Mouse (Mus musculus) stomach, embryonic 16.5 days (tissue): Measurements from ENCODE around the gene Zdhhc21. TPM values are rescaled to one million over a fixed set of nuclear protein-coding genes. Genes with fewer than 3 reads are reported as not detected.

Experiments
- ATAC-seq: fragments of 200-750 bp; cut with Nextera tagmentation; 2 replicates; pipeline ENCODE4 v1.8.0; 2017; ENCODE audit warnings: moderate number of reproducible peaks, moderate TSS enrichment; ENCODE audit not compliant: insufficient read depth, low FRiP score
- H3K27ac ChIP-seq: fragments of 300-500 bp; sonication (generic); 2 replicates; pipeline ENCODE4 v1.5.1; 2014; ENCODE audit warnings: low read length
- H3K27me3 ChIP-seq: fragments of 300-500 bp; sonication (generic); 2 replicates; pipeline ENCODE4 v1.6.1; 2014; ENCODE audit warnings: low read length, control low read depth, mixed read lengths; ENCODE audit not compliant: control insufficient read depth, insufficient read depth
- H3K36me3 ChIP-seq: fragments of 300-500 bp; sonication (generic); 2 replicates; pipeline ENCODE4 v1.6.1; 2014; ENCODE audit warnings: low read length; ENCODE audit not compliant: control insufficient read depth, insufficient read depth
- H3K4me1 ChIP-seq: fragments of 300-500 bp; sonication (generic); 2 replicates; pipeline ENCODE4 v1.6.1; 2014; ENCODE audit warnings: low read length, control low read depth, mixed read lengths; ENCODE audit not compliant: control insufficient read depth, insufficient read depth
- H3K4me2 ChIP-seq: fragments of 300-500 bp; sonication (generic); 2 replicates; pipeline ENCODE4 v1.6.1; 2014; ENCODE audit warnings: low read depth, low read length, mixed read lengths
- H3K4me3 ChIP-seq: fragments of 300-500 bp; sonication (generic); replicated peaks from 2 replicates; pipeline ENCODE4 v1.5.1; 2014; ENCODE audit warnings: mild to moderate bottlenecking, low read length
- H3K9ac ChIP-seq: fragments of 300-500 bp; sonication (generic); 2 replicates; pipeline ENCODE4 v1.6.1; 2014; ENCODE audit warnings: low read length
- H3K9me3 ChIP-seq: fragments of 300-500 bp; sonication (generic); replicated peaks from 2 replicates; pipeline ENCODE4 v1.6.1; 2016; ENCODE audit warnings: low read length, control low read depth; ENCODE audit not compliant: control insufficient read depth
- WGBS: fragments of 180-500 bp; shearing (Covaris S2); extraction: QIAGEN DNeasy Blood & Tissue Kit; methylation state at CpG from one replicate; pipeline ENCODE4 v1.1.7; 2014; 5-methylcytosine and 5-hydroxymethylcytosine counted together
- polyA plus RNA-seq: library from polyadenylated mRNA; unstranded; fragments of >200 nt; fragmentation: Nextera tagmentation; extraction: Ambion mirVana; gene quantifications from 2 replicates; pipeline ENCODE4 v1.2.1, GENCODE M21; 2015

Gene Zdhhc21
- polyA plus RNA-seq, 1 experiment from 2014 or later, result 18.2 TPM

GRCm38 (mm10) chr4:82858431-82859010 is 1.2 kb downstream of the Zdhhc21 start:
- Histone ChIP-seq H3K4me1 (no peaks in the 10 kb centered on the region), H3K27ac (no peak overlapping the region), H3K36me3 (no peaks in the 10 kb centered on the region), H3K9me3 (no peaks in the 10 kb centered on the region), H3K4me3 (peak overlapping the region; percentile 74), H3K4me2 (peak overlapping the region; percentile 54), H3K27me3 (no peaks in the 10 kb centered on the region), H3K9ac (peak overlapping the region; percentile 86; the same call in 1 of the 2 replicates)
- 30% methylated on average over 4 of the region's 4 CpGs for WGBS
- ATAC-seq, result no peak

- WGBS, result 84% methylated on average over 3 of the region's 3 CpGs
- ATAC-seq, result no peak
- H3K36me3 ChIP-seq, result 0 out of 2 replicates have a peak, but pooled peaks cover 6% of the 10 kb centered on the region
- H3K4me1 ChIP-seq, result no peaks in the 10 kb centered on the region
- H3K9me3 ChIP-seq, result no peaks in the 10 kb centered on the region
- H3K27ac ChIP-seq, result no peak overlapping the region
- no peak overlapping the region for H3K4me3 ChIP-seq
- no peaks in the 10 kb centered on the region for H3K27me3 ChIP-seq
- H3K4me2 ChIP-seq, result no peak overlapping the region
- H3K9ac ChIP-seq, result no peak overlapping the region
These were observed 2.8 kb downstream of the Zdhhc21 start for GRCm38 (mm10) chr4:82856986-82857385.

- Histone ChIP-seq H3K27ac (no peak overlapping the region), H3K9ac (no peak overlapping the region), H3K4me2 (no peak overlapping the region), H3K4me1 (no peaks in the 10 kb centered on the region), H3K4me3 (no peak overlapping the region), H3K9me3 (no peaks in the 10 kb centered on the region), H3K27me3 (no peaks in the 10 kb centered on the region), H3K36me3 (0 out of 2 replicates have a peak, but pooled peaks cover 6% of the 10 kb centered on the region)
- 71% methylated on average over 2 of the region's 2 CpGs for WGBS
- no peak for ATAC-seq
These were observed 5.9 kb downstream of the Zdhhc21 start for GRCm38 (mm10) chr4:82853809-82854208.

- Histone ChIP-seq H3K4me2 (no peak overlapping the region), H3K9ac (no peak overlapping the region), H3K27me3 (no peaks in the 10 kb centered on the region), H3K27ac (no peak overlapping the region), H3K4me3 (no peak overlapping the region), H3K4me1 (no peaks in the 10 kb centered on the region), H3K9me3 (no peaks in the 10 kb centered on the region), H3K36me3 (0 out of 2 replicates have a peak, but pooled peaks cover 6% of the 10 kb centered on the region)
- ATAC-seq, result no peak
- whole genome bisulfite sequencing, result 48% methylated on average over 5 of the region's 5 CpGs
These were observed 11.1 kb downstream of the Zdhhc21 start for GRCm38 (mm10) chr4:82848552-82849234.

GRCm38 (mm10) chr4:82837526-82838240 is 22.1 kb downstream of the Zdhhc21 start:
- Histone ChIP-seq H3K4me2 (no peak overlapping the region), H3K4me1 (no peaks in the 10 kb centered on the region), H3K36me3 (0 out of 2 replicates have a peak, but pooled peaks cover 4% of the 10 kb centered on the region), H3K4me3 (no peak overlapping the region), H3K9ac (no peak overlapping the region), H3K27ac (no peak overlapping the region), H3K9me3 (no peaks in the 10 kb centered on the region), H3K27me3 (no peaks in the 10 kb centered on the region)
- ATAC-seq, result no peak
- 69% methylated on average over 3 of the region's 3 CpGs for whole genome bisulfite sequencing

DNA sequence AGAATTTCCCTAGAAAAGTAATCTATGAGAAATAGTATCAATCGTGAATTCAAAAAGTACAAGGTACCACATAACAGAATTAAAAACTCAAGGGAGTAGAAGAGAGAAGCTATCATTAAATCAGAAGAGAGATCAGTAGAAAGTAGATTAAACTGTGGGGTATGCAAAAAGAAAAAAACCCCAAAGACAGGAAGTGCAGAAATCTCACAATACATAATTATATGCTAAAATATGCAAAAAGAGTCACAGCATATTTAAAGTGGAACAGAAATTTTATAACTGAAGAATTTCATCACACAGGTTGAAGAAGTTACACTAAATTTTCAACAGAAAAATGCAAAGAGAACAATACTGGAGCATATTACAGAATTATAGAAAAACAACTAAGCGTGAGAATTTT is 28.6 kb downstream of the Zdhhc21 start:
- Histone ChIP-seq H3K9ac (no peak overlapping the region), H3K27me3 (no peaks in the 10 kb centered on the region), H3K36me3 (0 out of 2 replicates have a peak, but pooled peaks cover 4% of the 10 kb centered on the region), H3K4me3 (no peak overlapping the region), H3K4me1 (no peaks in the 10 kb centered on the region), H3K9me3 (no peaks in the 10 kb centered on the region), H3K27ac (no peak overlapping the region), H3K4me2 (no peak overlapping the region)
- 95% methylated on average over 2 of the region's 2 CpGs for WGBS
- no peak for ATAC-seq

GRCm38 (mm10) chr4:82829429-82829828 is 30.3 kb downstream of the Zdhhc21 start:
- Histone ChIP-seq H3K4me3 (no peak overlapping the region), H3K27ac (no peak overlapping the region), H3K9ac (no peak overlapping the region), H3K27me3 (no peaks in the 10 kb centered on the region), H3K4me1 (no peaks in the 10 kb centered on the region), H3K9me3 (no peaks in the 10 kb centered on the region), H3K4me2 (no peak overlapping the region), H3K36me3 (no peaks in the 10 kb centered on the region)
- WGBS, result 46% methylated on average over 5 of the region's 5 CpGs
- no peak for ATAC-seq

DNA sequence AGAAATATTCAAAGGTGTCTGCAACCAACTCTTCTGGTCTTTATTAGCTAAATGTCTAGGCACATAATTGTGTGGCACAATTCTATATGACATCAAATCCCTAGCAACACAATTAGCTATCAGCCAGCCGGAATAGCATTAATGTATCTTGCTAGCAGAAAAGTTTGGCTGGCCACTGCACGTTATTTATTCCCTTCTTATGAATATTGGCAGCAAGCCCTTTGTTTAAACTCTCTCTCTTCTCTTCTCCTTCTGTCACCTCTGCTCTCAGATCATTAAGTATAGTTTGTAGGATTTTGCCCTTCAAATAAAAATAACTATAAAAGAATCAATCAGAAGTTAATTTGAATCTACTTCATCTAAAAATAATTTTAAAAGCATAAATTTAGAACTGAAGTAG is 32.8 kb downstream of the Zdhhc21 start:
- Histone ChIP-seq H3K4me1 (no peaks in the 10 kb centered on the region), H3K27ac (no peak overlapping the region), H3K4me2 (no peak overlapping the region), H3K4me3 (no peak overlapping the region), H3K27me3 (no peaks in the 10 kb centered on the region), H3K9me3 (no peaks in the 10 kb centered on the region), H3K36me3 (no peaks in the 10 kb centered on the region), H3K9ac (no peak overlapping the region)
- 58% methylated on average over 2 of the region's 2 CpGs for WGBS
- ATAC-seq, result no peak

GRCm38 (mm10) chr4:82817833-82818232 is 41.9 kb downstream of the Zdhhc21 start:
- no peaks in the 10 kb centered on the region for H3K36me3 ChIP-seq
- H3K27ac ChIP-seq, result no peak overlapping the region
- H3K9ac ChIP-seq, result no peak overlapping the region
- H3K4me3 ChIP-seq, result no peak overlapping the region
- no peaks in the 10 kb centered on the region for H3K9me3 ChIP-seq
- 76% methylated on average over 5 of the region's 5 CpGs for WGBS
- ATAC-seq, result no peak
- H3K4me2 ChIP-seq, result no peak overlapping the region
- 0 out of 2 replicates have a peak, but pooled peaks cover 4% of the 10 kb centered on the region for H3K4me1 ChIP-seq
- no peaks in the 10 kb centered on the region for H3K27me3 ChIP-seq
